Mouse (Mus musculus): Measurements from ENCODE around the gene Ldlrad3.

- TF ChIP-seq CTCF (IDR thresholded peaks at IDR 0.05; ENCODE audit: low read depth) (no peak), EP300 (IDR thresholded peaks at IDR 0.05; ENCODE audit: low read depth) (no peak)
These were observed 31.9 kb downstream of the Ldlrad3 start for GRCm38 (mm10) chr2:102154328-102154727.

Measured in liver, postnatal 0 days (tissue).